Mouse (Mus musculus) kidney, embryonic 14.5 days (tissue): ENCODE measurements at regions not wholly inside any gene's neighbourhood (a gene's known extent, or its start where the extent isn't known, plus 50 kb on each side); places are given as distances from the start of the nearest gene placed in this dataset.

Experiments used
- ATAC-seq: fragments of 200-750 bp; cut with Nextera tagmentation; 2 replicates; pipeline ENCODE4 v1.8.0; 2017; ENCODE audit warnings: moderate number of reproducible peaks, mild to moderate bottlenecking, moderate TSS enrichment, moderate library complexity; ENCODE audit not compliant: low FRiP score, low TSS enrichment
- H3K27ac ChIP-seq: fragments of 300-500 bp; sonication (generic); 2 replicates; pipeline ENCODE4 v1.5.1; 2014; ENCODE audit warnings: low read depth, mild to moderate bottlenecking, low read length, moderate library complexity, mixed read lengths
- H3K27me3 ChIP-seq: fragments of 300-500 bp; sonication (generic); 2 replicates; pipeline ENCODE4 v1.6.1; 2014; ENCODE audit warnings: mild to moderate bottlenecking, low read length; ENCODE audit not compliant: control insufficient read depth, insufficient read depth
- H3K36me3 ChIP-seq: fragments of 300-500 bp; sonication (generic); 2 replicates; pipeline ENCODE4 v1.6.1; 2014; ENCODE audit warnings: low read length, mixed read lengths; ENCODE audit not compliant: control insufficient read depth, insufficient read depth
- H3K4me1 ChIP-seq: fragments of 300-500 bp; sonication (generic); 2 replicates; pipeline ENCODE4 v1.6.1; 2014; ENCODE audit warnings: low read length, mixed read lengths; ENCODE audit not compliant: control insufficient read depth, insufficient read depth
- H3K4me2 ChIP-seq: fragments of 300-500 bp; sonication (generic); replicated peaks from 2 replicates; pipeline ENCODE4 v1.6.1; 2014; ENCODE audit warnings: low read depth, mild to moderate bottlenecking, low read length
- H3K4me3 ChIP-seq: fragments of 300-500 bp; sonication (generic); 2 replicates; pipeline ENCODE4 v1.5.1; 2014; ENCODE audit warnings: mild to moderate bottlenecking, low read length
- H3K9ac ChIP-seq: fragments of 300-500 bp; sonication (generic); 2 replicates; pipeline ENCODE4 v1.6.1; 2014; ENCODE audit warnings: low read depth, mild to moderate bottlenecking, low read length, moderate library complexity
- H3K9me3 ChIP-seq: fragments of 300-500 bp; sonication (generic); 2 replicates; pipeline ENCODE4 v1.6.1; 2016; ENCODE audit warnings: low read length; ENCODE audit not compliant: control insufficient read depth
- WGBS: fragments of 180-500 bp; shearing (Covaris S2); extraction: QIAGEN DNeasy Blood & Tissue Kit; methylation state at CpG from one replicate; pipeline ENCODE4 v1.1.7; 2014; 5-methylcytosine and 5-hydroxymethylcytosine counted together

- ATAC-seq, result no peak
- Histone ChIP-seq H3K9ac (no peak overlapping the region), H3K4me1 (peaks cover 6% of the 10 kb centered on the region; the same call in 1 of the 2 replicates), H3K9me3 (no peaks in the 10 kb centered on the region), H3K4me3 (no peak overlapping the region), H3K27me3 (no peaks in the 10 kb centered on the region), H3K36me3 (no peaks in the 10 kb centered on the region), H3K4me2 (no peak overlapping the region), H3K27ac (no peak overlapping the region)
- 80% methylated on average over 3 of the region's 3 CpGs for WGBS
These were observed 59.1 kb upstream of the Npvf start for GRCm38 (mm10) chr6:50713297-50713696.

- no peak overlapping the region for H3K4me3 ChIP-seq
- peaks cover 2% of the 10 kb centered on the region; the same call in 1 of the 2 replicates for H3K4me1 ChIP-seq
- H3K36me3 ChIP-seq, result no peaks in the 10 kb centered on the region
- H3K27me3 ChIP-seq, result no peaks in the 10 kb centered on the region
- H3K4me2 ChIP-seq, result no peak overlapping the region
- WGBS, result 64% methylated on average over 4 of the region's 4 CpGs
- H3K27ac ChIP-seq, result no peak overlapping the region
- H3K9ac ChIP-seq, result no peak overlapping the region
- ATAC-seq, result no peak
- no peaks in the 10 kb centered on the region for H3K9me3 ChIP-seq
These were observed 64.4 kb upstream of the Npvf start for GRCm38 (mm10) chr6:50718631-50719030.

GRCm38 (mm10) chr6:50720346-50720745 lies 66.1 kb upstream of the Npvf start:
- Histone ChIP-seq H3K4me2 (no peak overlapping the region), H3K4me1 (peaks cover 2% of the 10 kb centered on the region; the same call in 1 of the 2 replicates), H3K27ac (no peak overlapping the region), H3K9me3 (no peaks in the 10 kb centered on the region), H3K9ac (no peak overlapping the region), H3K36me3 (no peaks in the 10 kb centered on the region), H3K4me3 (no peak overlapping the region), H3K27me3 (no peaks in the 10 kb centered on the region)
- no peak for ATAC-seq
- 53% methylated on average over 4 of the region's 4 CpGs for WGBS

GRCm38 (mm10) chr6:50725640-50726039 lies 71.4 kb upstream of the Npvf start:
- Histone ChIP-seq H3K36me3 (no peaks in the 10 kb centered on the region), H3K4me3 (no peak overlapping the region), H3K27me3 (no peaks in the 10 kb centered on the region), H3K4me2 (no peak overlapping the region), H3K9ac (no peak overlapping the region), H3K27ac (no peak overlapping the region), H3K9me3 (no peaks in the 10 kb centered on the region), H3K4me1 (no peaks in the 10 kb centered on the region)
- no peak for ATAC-seq
- 70% methylated on average over 3 of the region's 3 CpGs for WGBS

- no peak for ATAC-seq
- no peak overlapping the region for H3K9ac ChIP-seq
- H3K36me3 ChIP-seq, result no peaks in the 10 kb centered on the region
- H3K27ac ChIP-seq, result no peak overlapping the region
- H3K27me3 ChIP-seq, result no peaks in the 10 kb centered on the region
- H3K4me1 ChIP-seq, result peaks cover 4% of the 10 kb centered on the region; the same call in 1 of the 2 replicates
- no peaks in the 10 kb centered on the region for H3K9me3 ChIP-seq
- no peak overlapping the region for H3K4me3 ChIP-seq
- WGBS, result 61% methylated on average over 9 of the region's 9 CpGs
- H3K4me2 ChIP-seq, result no peak overlapping the region
These were observed 71.9 kb upstream of the Npvf start for GRCm38 (mm10) chr6:50726166-50726591.

GRCm38 (mm10) chr6:50730744-50731718 lies 76.8 kb upstream of the Npvf start:
- whole genome bisulfite sequencing, result 30% methylated on average over 14 of the region's 14 CpGs
- Histone ChIP-seq H3K4me2 (no peak overlapping the region), H3K4me3 (no peak overlapping the region), H3K27ac (0 out of 2 replicates have a peak overlapping the region, but pooled peaks have one; percentile 13), H3K9ac (no peak overlapping the region), H3K36me3 (no peaks in the 10 kb centered on the region), H3K4me1 (peaks cover 4% of the 10 kb centered on the region; the same call in 1 of the 2 replicates), H3K9me3 (no peaks in the 10 kb centered on the region), H3K27me3 (no peaks in the 10 kb centered on the region)
- ATAC-seq, result no peak

- no peak for ATAC-seq
- Histone ChIP-seq H3K27ac (no peak overlapping the region), H3K4me1 (peaks cover 4% of the 10 kb centered on the region; the same call in 1 of the 2 replicates), H3K27me3 (no peaks in the 10 kb centered on the region), H3K36me3 (no peaks in the 10 kb centered on the region), H3K9me3 (no peaks in the 10 kb centered on the region), H3K4me2 (no peak overlapping the region), H3K9ac (no peak overlapping the region), H3K4me3 (no peak overlapping the region)
- 88% methylated on average over 2 of the region's 2 CpGs for WGBS
These were observed 80.5 kb upstream of the Npvf start for GRCm38 (mm10) chr6:50734701-50735100.

GRCm38 (mm10) chr6:50735825-50736224 lies 81.6 kb upstream of the Npvf start:
- Histone ChIP-seq H3K36me3 (no peaks in the 10 kb centered on the region), H3K4me2 (no peak overlapping the region), H3K4me1 (peaks cover 3% of the 10 kb centered on the region; the same call in 1 of the 2 replicates), H3K4me3 (no peak overlapping the region), H3K27me3 (no peaks in the 10 kb centered on the region), H3K9ac (no peak overlapping the region), H3K9me3 (no peaks in the 10 kb centered on the region), H3K27ac (no peak overlapping the region)
- no peak for ATAC-seq
- WGBS, result 53% methylated on average over 2 of the region's 2 CpGs

GRCm38 (mm10) chr6:50742009-50742408 lies 87.8 kb upstream of the Npvf start:
- Histone ChIP-seq H3K36me3 (no peaks in the 10 kb centered on the region), H3K27ac (no peak overlapping the region), H3K9me3 (no peaks in the 10 kb centered on the region), H3K4me2 (no peak overlapping the region), H3K4me1 (peaks cover 5% of the 10 kb centered on the region; the same call in 1 of the 2 replicates), H3K9ac (no peak overlapping the region), H3K4me3 (no peak overlapping the region), H3K27me3 (no peaks in the 10 kb centered on the region)
- 71% methylated on average over 4 of the region's 4 CpGs for WGBS
- ATAC-seq, result no peak
